Mouse (Mus musculus): ENCODE data around the gene Mturn.
A peak's percentile ranks its signal among the peaks of the same experiment; 100 is the strongest.

Gene Mturn

GRCm38 (mm10) chr6:54680891-54681745 is at the start of gene Mturn:
Gene Mturn (plus strand): TSS chr6:54681624.
- DNase-seq (ENCODE audit: low read depth, low spot score): peak; percentile 95

DNA sequence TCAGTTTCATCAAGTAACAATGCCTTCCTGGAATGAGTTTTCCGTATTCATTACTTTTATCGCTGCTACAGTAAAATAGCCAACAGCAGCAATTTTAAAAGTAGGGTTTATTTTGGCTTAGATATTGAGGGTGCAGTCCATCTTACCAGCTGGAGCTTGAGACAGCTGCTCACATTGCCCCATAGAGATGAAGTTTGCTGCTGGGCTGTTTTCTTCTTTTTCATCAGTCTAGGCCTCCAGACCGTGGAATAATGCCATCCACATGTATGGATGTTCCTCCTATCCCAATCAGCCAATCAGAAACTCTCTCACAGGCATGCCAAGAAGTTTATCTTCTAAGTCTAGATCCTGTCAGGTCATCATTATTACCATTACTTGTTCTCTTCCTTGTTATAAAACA is 41.5 kb upstream of the Mturn start:
- no peak for DNase-seq (ENCODE audit: low read depth, low spot score)

- DNase-seq (ENCODE audit: low read depth, low spot score): no peak
Observed at GRCm38 (mm10) chr6:54641953-54642352, 39.5 kb upstream of the Mturn start.

DNA sequence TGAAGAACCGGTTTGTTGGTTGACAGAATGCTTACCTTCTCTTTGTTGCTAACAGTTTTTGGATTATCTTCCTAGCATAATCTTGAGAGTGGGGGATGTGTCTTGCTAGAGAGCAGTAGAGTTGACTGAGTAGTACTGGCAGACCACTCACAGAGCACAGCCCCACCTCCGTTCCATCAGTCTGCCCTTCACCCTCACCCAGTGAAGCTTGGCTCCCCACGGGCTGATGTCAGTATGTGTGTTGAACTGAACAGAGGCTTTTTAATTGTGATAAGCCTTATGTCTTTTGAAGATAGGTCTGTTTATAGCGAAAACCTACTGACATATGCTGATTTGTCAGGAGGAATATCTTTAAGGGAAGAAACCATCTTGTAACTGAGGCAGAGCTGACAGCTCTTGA is 38.2 kb upstream of the Mturn start:
- DNase-seq (ENCODE audit: low read depth, low spot score): no peak

DNA sequence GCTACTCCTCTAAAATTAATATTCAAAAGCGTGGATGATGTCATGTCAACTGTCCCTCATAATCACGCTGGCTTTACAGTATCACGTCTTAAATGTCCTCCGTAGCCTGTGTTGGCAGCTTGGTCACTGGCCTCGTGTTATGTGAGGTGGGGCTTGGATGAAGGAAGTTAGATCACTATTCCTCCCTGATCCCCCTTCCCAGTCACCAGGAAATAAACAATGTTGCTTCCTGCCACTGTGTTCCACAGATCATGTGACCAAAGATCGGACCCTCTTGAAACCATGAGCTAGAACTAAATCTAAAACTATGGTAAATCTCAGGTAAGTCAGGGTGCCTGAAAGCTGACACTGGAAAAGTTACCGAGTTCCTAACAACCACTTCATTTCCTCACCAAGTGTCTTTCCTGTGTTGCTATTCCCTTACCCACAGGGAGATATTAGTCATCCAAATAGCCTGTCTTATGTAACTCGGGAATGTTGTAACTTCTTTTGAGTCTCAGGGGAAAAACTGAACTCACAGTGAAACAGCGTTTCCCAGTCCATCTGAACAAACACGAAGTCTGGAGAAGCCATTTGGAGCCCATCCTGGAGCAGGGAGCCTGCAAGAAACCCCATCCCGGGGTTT is 25.8 kb upstream of the Mturn start:
- no peak for DNase-seq (ENCODE audit: low read depth, low spot score)

- no peak for DNase-seq (ENCODE audit: low read depth, low spot score)
Observed at GRCm38 (mm10) chr6:54657861-54658260, 23.6 kb upstream of the Mturn start.

DNA sequence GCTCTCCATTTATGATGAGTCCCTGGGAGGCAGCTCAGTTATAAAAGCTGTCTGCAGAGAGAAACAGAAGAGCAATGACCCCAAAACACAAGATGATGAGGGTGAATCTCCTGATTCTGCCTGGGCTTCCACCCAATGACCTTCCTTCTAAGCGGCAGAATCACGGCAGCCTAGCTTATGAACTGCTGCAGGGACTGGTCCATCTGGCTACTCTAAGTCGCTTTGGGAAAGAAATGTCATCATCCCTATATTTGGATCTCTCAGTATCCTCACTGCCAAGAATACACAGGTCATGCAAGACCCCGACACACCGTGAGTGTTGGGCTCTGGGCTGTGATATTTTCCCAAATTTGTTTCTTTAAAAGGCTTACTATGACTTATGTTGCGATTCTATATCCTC is 11.6 kb upstream of the Mturn start:
- DNase-seq (ENCODE audit: low read depth, low spot score): no peak

DNA sequence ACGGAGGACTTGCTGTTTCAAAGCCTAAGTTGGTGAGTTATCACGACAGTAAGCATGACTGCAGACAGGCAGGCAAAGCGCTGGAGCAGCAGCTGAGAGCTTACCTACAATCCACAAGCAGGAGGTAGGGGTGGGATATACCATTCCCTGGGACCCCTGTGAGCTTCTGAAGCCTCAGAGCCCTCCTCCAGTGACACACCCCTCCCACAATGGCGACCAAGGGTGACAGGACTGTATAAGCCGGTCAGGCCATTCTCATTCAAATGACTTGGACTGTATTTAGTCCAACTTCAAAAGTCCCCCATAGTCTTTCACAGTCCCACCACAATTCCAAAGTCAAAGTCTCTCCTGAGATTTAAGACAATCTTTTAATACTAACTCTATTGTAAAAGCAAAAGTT is 8.5 kb upstream of the Mturn start:
- no peak for DNase-seq (ENCODE audit: low read depth, low spot score)

GRCm38 (mm10) chr6:54679686-54680085 is 1.7 kb upstream of the Mturn start:
- DNase-seq (ENCODE audit: low read depth, low spot score): no peak

GRCm38 (mm10) chr6:54681746-54682428 is 463 bp downstream of the Mturn start:
- DNase-seq (ENCODE audit: low read depth, low spot score): no peak

DNA sequence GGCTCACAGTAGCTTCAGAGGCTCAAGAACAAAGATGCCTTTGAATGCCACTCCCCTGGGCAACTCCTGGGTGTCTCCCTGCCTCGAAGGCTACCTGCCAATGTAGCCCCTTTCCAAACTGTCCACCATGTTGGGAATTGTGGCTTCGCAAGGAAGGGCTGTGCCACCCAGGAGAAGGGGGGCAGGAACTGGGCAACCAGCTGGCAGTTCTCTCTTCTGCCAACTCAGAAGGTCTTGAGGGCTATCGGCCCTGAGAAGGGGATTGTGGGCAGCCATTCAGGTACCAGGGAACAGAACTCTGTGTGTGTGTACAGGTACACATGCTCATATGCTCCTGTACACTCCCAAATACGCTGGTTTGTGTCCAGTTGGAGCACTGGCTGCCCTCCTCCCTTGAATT is 2.7 kb downstream of the Mturn start:
- DNase-seq (ENCODE audit: low read depth, low spot score): no peak

DNA sequence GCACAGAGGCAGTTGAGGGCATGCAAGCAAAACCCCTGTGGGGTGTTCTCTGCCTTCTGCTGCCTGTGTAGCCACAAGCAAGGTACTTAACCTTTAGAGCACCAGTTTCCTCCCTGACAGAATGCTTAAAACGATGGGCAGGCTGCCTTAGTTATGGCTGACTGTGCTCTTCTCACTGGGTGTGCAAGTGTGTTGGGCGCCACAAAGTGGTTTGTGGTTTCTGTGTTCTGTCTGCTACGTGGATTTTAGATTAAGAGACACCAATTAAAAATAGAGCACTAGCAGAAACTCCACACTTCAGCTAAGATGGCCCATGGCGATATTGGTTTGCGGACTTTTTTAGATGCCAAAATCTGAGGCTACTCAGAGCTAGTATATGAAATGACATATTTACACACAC is 3.7 kb downstream of the Mturn start:
- no peak for DNase-seq (ENCODE audit: low read depth, low spot score)

DNA sequence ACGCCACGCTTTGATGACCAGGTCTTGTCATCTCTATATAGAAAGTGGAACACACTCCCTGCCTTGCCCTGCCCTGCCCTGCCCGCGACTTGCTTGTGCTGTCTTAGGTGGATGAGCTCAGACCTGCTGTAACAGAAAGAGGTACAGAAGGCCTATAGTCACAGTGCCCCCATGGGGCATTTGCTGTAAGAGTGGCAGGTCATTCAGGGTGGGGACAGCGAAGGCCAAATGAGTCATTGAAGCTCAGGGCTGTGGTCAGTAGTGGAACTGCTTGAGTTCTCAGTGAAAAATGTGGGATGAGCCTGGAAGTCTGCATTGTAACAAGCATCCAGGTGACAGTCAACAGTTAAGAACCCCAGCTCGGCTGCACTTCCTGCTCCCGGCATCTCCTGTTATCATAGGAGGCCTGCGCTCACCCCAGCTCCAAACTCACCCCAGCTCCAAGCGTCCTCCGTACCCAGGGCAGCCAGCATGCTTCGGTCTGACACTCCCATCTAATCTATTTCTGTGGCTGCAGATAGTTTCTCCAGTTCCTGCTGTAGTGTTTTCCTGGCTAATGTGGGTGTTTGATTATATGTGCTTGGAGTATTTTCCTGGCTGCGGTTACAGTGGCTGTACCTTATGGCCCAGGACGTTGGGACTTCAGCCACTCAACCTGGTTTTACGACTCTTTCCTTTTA is 4.4 kb downstream of the Mturn start:
- DNase-seq (ENCODE audit: low read depth, low spot score): peak; percentile 18

GRCm38 (mm10) chr6:54686946-54687737 is 5.7 kb downstream of the Mturn start:
- DNase-seq (ENCODE audit: low read depth, low spot score): peak; percentile 24

- no peak for DNase-seq (ENCODE audit: low read depth, low spot score)
Observed at GRCm38 (mm10) chr6:54688467-54689323, 7.3 kb downstream of the Mturn start.

DNA sequence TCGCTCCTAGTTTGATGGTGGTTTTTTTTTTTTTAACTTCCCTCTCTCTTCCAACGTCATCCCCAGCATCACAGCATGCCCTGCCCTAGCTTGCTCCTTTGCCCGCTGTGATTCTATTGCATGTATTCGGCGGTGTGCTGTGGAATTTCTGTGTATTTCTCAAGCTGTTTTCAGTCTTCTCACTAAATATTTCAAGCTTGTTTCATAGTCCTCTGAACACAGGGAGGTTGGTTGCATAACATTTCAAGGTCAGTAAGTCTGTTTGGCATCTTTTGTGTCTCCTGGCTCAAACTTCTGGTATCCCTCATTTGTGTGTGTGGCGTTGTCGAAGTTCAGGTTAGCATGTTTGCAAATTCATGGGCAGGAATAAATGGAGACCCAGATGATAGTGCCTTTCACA is 8.3 kb downstream of the Mturn start:
- DNase-seq (ENCODE audit: low read depth, low spot score): no peak

- no peak for DNase-seq (ENCODE audit: low read depth, low spot score)
Observed at GRCm38 (mm10) chr6:54690838-54691237, 9.4 kb downstream of the Mturn start.

GRCm38 (mm10) chr6:54691368-54692116 is 10.1 kb downstream of the Mturn start:
- no peak for DNase-seq (ENCODE audit: low read depth, low spot score)

- no peak for DNase-seq (ENCODE audit: low read depth, low spot score)
Observed at GRCm38 (mm10) chr6:54692201-54692600, 10.8 kb downstream of the Mturn start.

DNA sequence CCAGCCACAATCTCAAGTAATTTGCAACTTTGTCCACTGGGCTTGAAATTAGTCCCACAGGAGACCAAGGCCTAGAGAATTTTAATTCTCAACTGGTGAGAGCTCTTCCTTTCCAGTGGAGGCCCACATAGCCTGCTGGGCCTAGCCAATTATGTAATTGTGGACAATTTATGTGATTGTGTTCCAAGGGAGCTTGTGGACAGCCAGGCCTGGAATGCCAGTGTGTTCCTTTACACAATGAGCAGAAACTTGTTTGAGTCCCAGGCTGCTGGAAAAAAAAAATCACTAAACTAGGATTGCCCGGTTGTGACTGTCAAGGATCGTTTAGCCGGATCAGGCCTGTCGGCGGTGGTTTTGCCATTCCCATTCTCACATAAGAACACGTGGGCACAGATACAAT is 11.9 kb downstream of the Mturn start:
- DNase-seq (ENCODE audit: low read depth, low spot score): no peak
